Mouse (Mus musculus): Measurements from ENCODE around the gene Hsd17b12. TPM values are rescaled to one million over a fixed set of nuclear protein-coding genes. Genes with fewer than 3 reads are reported as not detected.
A peak's percentile ranks its signal among the peaks of the same experiment; 100 is the strongest.

Hsd17b12 gene
- polyA plus RNA-seq, 1 experiment from 2014 or later, result 122 TPM

DNA sequence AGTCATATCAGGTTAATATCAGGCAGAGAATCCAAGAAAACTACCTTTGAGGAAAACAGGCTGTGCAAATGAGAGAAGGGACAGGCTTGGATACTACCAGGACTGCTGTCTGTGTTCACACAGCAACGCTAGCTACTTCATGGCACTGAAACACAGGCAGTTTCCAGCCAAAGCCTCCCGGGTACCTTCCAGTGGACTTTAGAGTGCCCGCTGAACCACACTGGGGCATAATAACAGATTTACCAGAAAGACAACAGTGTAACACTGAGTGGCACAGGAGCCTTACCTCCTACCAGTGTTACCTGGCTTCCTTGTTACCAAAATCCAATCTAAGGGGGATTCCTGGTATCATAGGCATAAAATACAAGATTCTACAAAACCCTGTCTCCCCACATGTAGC, 115.3 kb downstream of the Hsd17b12 start:
- ATAC-seq (ENCODE audit: insufficient read depth, low FRiP score, low TSS enrichment), result no peak
- Histone ChIP-seq H3K9me3 (ENCODE audit: control insufficient read depth, low read length) (no peaks in the 10 kb centered on the region), H3K36me3 (ENCODE audit: control insufficient read depth, insufficient read depth, low read length) (peaks cover 6% of the 10 kb centered on the region), H3K4me1 (ENCODE audit: control insufficient read depth, insufficient read depth, low read length) (no peaks in the 10 kb centered on the region), H3K27ac (ENCODE audit: low read depth, low read length) (no peak overlapping the region), H3K4me3 (ENCODE audit: low read depth, low read length) (no peak overlapping the region), H3K27me3 (ENCODE audit: control insufficient read depth, insufficient read depth, low read length) (no peaks in the 10 kb centered on the region), H3K4me2 (ENCODE audit: low read depth) (no peak overlapping the region), H3K9ac (ENCODE audit: low read length) (no peak overlapping the region)
- DNase-seq (ENCODE audit: low spot score), result no peak
- 97% methylated on average over 3 of the region's 3 CpGs for WGBS

DNA sequence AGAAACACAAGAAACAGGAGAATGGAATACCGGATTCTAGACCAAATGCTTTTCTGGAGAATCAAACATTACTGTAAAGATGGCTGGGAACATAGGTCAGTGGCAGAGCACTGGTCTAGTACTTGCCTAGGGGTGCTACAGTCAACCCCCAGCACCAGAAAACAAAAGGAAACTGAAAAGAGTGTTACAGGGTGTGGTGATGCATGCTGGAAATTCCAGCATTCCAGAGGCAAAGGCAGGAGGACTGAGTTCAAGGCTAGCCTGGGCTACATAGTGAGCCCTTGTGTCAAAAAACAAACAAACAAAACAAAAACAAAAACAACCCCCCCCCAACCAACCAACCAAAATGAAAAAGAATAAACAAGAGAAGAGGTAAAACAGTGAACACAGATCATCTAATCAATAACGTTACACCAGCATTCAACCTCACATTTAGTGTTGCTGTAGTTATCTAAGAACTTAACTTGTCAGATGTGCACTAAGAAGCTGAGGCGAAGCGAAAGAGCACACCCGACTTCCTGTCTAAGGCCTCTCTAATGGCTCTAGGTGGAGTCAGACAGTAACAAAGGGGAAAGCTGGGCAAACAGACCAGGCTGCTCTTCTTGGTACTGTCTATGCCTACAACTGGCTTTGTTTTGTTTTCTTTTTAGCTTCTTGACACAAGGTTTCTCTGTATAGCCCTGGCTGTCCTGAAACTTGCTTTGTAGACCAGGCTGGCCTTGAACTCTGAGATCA, 117.2 kb downstream of the Hsd17b12 start:
- Histone ChIP-seq H3K27ac (ENCODE audit: low read depth, low read length) (no peak overlapping the region), H3K4me2 (ENCODE audit: low read depth) (no peak overlapping the region), H3K4me3 (ENCODE audit: low read depth, low read length) (no peak overlapping the region), H3K4me1 (ENCODE audit: control insufficient read depth, insufficient read depth, low read length) (no peaks in the 10 kb centered on the region), H3K9me3 (ENCODE audit: control insufficient read depth, low read length) (no peaks in the 10 kb centered on the region), H3K36me3 (ENCODE audit: control insufficient read depth, insufficient read depth, low read length) (peaks cover 6% of the 10 kb centered on the region), H3K9ac (ENCODE audit: low read length) (no peak overlapping the region), H3K27me3 (ENCODE audit: control insufficient read depth, insufficient read depth, low read length) (no peaks in the 10 kb centered on the region)
- 94% methylated on average over 5 of the region's 5 CpGs for WGBS
- DNase-seq (ENCODE audit: low spot score) (no peak), ATAC-seq (ENCODE audit: insufficient read depth, low FRiP score, low TSS enrichment) (no peak)

DNA sequence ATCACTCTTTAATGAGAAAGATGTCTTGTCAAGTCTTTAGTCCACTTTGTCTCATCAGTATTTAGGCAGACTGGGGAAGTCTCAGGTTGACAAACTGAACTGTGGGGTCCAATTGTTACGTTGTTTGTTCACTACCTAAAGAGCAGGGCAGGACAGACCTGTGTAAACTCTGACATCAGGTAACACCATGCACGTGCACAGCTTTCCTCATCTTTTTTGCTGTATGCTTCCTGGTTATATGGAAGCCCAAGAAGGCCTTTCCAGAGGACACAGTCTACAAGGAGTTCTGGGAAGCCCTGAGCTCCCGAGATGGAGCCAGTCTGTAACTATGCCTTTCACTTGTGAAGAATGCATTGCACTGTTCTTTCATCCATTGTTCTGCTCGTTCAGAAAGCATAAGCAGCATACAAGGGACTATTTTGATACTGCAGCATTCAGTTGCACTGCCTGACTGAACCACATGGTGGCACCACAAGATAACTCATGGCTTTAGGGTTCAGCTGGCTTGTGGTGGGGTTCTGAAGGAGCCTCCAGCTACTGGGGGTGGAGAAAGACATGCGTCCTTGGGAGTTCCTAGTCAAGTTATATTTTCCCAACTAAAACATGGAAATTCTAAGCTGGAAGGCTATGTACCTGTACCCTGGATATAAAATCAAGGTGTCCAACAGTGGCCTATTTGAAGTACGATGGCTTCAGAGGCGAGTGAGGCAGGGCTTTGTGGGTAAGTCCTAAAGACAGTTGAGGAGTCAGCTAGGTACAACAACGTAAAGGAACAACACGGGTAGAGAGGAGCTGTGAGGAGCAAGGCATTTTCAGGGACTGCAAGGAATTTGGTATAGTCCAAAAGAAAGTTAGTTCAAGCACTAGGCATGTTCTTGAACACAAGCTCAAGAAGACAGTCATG, 122.1 kb downstream of the Hsd17b12 start:
- peak; percentile 74 for DNase-seq (ENCODE audit: low spot score)
- H3K9ac ChIP-seq (ENCODE audit: low read length), result no peak overlapping the region
- ATAC-seq (ENCODE audit: insufficient read depth, low FRiP score, low TSS enrichment), result no peak
- H3K4me3 ChIP-seq (ENCODE audit: low read depth, low read length), result no peak overlapping the region
- no peak overlapping the region for H3K4me2 ChIP-seq (ENCODE audit: low read depth)
- H3K4me1 ChIP-seq (ENCODE audit: control insufficient read depth, insufficient read depth, low read length), result no peaks in the 10 kb centered on the region
- peaks cover 6% of the 10 kb centered on the region for H3K36me3 ChIP-seq (ENCODE audit: control insufficient read depth, insufficient read depth, low read length)
- H3K27me3 ChIP-seq (ENCODE audit: control insufficient read depth, insufficient read depth, low read length), result no peaks in the 10 kb centered on the region
- no peaks in the 10 kb centered on the region for H3K9me3 ChIP-seq (ENCODE audit: control insufficient read depth, low read length)
- WGBS, result 74% methylated on average over 9 of the region's 9 CpGs
- H3K27ac ChIP-seq (ENCODE audit: low read depth, low read length), result no peak overlapping the region

DNA sequence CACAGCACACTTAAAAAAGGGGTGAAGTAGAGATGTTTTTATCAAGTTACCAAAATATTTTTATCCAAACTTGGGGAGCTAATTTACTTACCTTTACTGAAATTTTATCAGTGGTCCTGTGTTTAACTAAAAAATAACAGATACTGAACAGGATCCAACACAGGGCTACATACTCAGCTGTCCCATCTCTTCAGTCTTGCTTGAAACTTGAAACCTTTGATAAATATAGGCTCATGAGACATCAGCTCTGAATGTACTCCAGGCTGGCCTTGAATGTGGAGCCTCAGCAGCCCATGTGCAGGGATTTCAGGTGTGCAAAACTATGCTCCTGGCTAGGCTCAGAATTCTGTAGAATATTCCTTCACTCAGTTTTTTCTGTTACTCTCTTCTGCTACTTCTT, 127.2 kb downstream of the Hsd17b12 start:
- no peak for ATAC-seq (ENCODE audit: insufficient read depth, low FRiP score, low TSS enrichment)
- H3K4me1 ChIP-seq (ENCODE audit: control insufficient read depth, insufficient read depth, low read length), result no peaks in the 10 kb centered on the region
- H3K9me3 ChIP-seq (ENCODE audit: control insufficient read depth, low read length), result no peaks in the 10 kb centered on the region
- H3K4me3 ChIP-seq (ENCODE audit: low read depth, low read length), result no peak overlapping the region
- no peak overlapping the region for H3K27ac ChIP-seq (ENCODE audit: low read depth, low read length)
- no peak overlapping the region for H3K4me2 ChIP-seq (ENCODE audit: low read depth)
- no peak for DNase-seq (ENCODE audit: low spot score)
- H3K36me3 ChIP-seq (ENCODE audit: control insufficient read depth, insufficient read depth, low read length), result no peaks in the 10 kb centered on the region
- H3K9ac ChIP-seq (ENCODE audit: low read length), result no peak overlapping the region
- no peaks in the 10 kb centered on the region for H3K27me3 ChIP-seq (ENCODE audit: control insufficient read depth, insufficient read depth, low read length)

DNA sequence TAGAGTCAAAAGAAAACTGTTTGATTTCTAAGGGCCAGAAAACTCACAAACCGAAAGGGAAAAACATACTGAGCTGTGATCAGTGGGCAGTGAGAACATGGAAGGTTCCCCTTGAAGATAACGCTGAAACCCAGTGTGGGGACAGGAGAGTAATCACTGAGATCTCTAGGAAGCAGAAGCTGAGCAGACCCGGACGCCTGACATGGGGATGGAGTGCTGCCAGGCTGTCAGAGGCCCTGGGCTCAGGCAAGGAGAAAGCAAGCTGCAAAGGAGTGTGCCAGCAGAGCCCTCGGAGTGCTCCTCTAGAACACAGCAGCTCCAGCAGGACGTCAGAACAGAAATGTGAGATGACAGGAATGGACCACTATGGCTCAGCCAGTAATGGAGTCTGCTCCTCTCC, 133.1 kb downstream of the Hsd17b12 start:
- no peaks in the 10 kb centered on the region for H3K36me3 ChIP-seq (ENCODE audit: control insufficient read depth, insufficient read depth, low read length)
- no peaks in the 10 kb centered on the region for H3K9me3 ChIP-seq (ENCODE audit: control insufficient read depth, low read length)
- no peak overlapping the region for H3K9ac ChIP-seq (ENCODE audit: low read length)
- H3K4me1 ChIP-seq (ENCODE audit: control insufficient read depth, insufficient read depth, low read length), result no peaks in the 10 kb centered on the region
- 54% methylated on average over 6 of the region's 6 CpGs for WGBS
- ATAC-seq (ENCODE audit: insufficient read depth, low FRiP score, low TSS enrichment) (no peak), DNase-seq (ENCODE audit: low spot score) (no peak)
- no peaks in the 10 kb centered on the region for H3K27me3 ChIP-seq (ENCODE audit: control insufficient read depth, insufficient read depth, low read length)
- H3K4me2 ChIP-seq (ENCODE audit: low read depth), result no peak overlapping the region
- H3K4me3 ChIP-seq (ENCODE audit: low read depth, low read length), result no peak overlapping the region
- H3K27ac ChIP-seq (ENCODE audit: low read depth, low read length), result no peak overlapping the region

DNA sequence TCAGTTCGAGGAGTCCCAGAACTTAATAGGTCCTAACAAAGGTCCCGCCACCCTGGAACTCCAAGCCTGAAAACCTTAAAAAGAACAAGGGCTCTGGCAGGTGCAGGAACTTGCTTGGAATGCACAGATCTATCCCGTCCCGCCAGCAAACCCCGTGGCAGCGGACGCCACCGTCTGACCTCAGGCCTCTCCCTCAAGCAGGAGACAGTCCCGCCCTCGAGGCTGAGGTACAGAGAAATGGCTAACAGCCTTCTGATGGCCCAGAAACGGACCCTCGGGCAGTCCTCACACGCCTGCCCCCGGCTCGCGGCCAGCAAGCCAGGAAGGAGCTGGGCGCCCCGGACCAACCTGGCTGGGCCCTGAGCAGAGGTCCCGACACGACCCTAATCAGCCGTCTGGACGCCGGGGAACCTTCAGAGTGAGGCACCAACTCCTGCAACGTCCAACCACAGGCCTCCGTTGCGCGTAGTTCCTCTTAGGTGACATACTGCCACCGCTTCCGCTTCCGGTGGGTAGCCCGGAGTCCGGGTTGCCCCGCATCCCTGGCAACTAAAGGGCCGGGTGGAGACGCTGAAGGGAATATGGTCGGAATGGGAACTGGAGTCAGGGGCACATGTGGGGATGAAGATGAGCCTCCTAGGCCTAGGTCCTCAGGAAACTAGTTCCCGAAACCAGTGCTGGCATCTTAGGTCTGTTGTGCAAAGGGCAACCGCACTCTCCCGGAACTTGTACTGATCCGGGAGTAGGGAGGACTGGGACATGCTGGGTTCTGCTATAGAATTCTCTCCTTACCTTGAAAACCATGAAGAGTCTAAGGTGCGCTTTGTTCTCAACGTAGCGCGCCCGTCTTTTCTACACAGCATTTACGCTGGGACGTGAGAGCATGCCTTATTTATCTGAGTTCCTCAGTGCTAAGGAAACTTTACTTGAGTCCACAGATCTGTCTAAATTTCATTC, 147.2 kb downstream of the Hsd17b12 start, which contains the start of gene Alkbh3:
TSS of gene Alkbh3 (minus strand) at position 473 of the 957 bp plus-strand sequence.
- DNase-seq (ENCODE audit: low spot score) (peak; percentile 94), ATAC-seq (ENCODE audit: insufficient read depth, low FRiP score, low TSS enrichment) (peak; percentile 98)
- no peaks in the 10 kb centered on the region for H3K9me3 ChIP-seq (ENCODE audit: control insufficient read depth, low read length)
- H3K4me3 ChIP-seq (ENCODE audit: low read depth, low read length), result peak within 1 kb of the TSS; percentile 84
- no peaks in the 10 kb centered on the region for H3K36me3 ChIP-seq (ENCODE audit: control insufficient read depth, insufficient read depth, low read length)
- H3K9ac ChIP-seq (ENCODE audit: low read length), result peak within 1 kb of the TSS; percentile 85
- H3K27ac ChIP-seq (ENCODE audit: low read depth, low read length), result no peak within 1 kb of the TSS
- H3K27me3 ChIP-seq (ENCODE audit: control insufficient read depth, insufficient read depth, low read length), result no peaks in the 10 kb centered on the region
- peak within 1 kb of the TSS; percentile 83 for H3K4me2 ChIP-seq (ENCODE audit: low read depth)
- 4% methylated on average over 47 of the region's 47 CpGs for WGBS
- peaks cover 4% of the 10 kb centered on the region; the same call in 1 of the 2 replicates for H3K4me1 ChIP-seq (ENCODE audit: control insufficient read depth, insufficient read depth, low read length)

DNA sequence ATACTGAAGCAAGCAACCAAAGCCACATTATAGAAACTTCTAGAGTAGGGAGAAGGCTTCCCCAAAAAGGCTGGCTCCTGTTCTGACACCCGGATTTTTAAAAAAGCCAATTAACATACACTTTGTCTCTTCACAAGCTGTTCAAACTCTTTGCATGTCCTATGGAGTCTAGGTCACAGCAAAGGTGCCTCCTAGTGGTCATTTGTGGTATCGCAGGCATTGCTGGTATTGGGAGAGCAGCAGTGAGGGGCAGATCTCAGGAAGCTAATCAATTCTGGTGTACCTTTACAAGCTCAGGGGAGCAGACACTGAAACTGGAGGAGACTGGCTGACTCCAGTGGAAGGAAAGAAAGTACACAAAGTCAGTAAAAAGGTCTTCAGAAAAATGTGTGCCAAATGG, 155.4 kb downstream of the Hsd17b12 start:
- Histone ChIP-seq H3K27ac (ENCODE audit: low read depth, low read length) (no peak overlapping the region), H3K9ac (ENCODE audit: low read length) (no peak overlapping the region), H3K36me3 (ENCODE audit: control insufficient read depth, insufficient read depth, low read length) (peaks cover 7% of the 10 kb centered on the region), H3K9me3 (ENCODE audit: control insufficient read depth, low read length) (no peaks in the 10 kb centered on the region), H3K4me3 (ENCODE audit: low read depth, low read length) (no peak overlapping the region), H3K27me3 (ENCODE audit: control insufficient read depth, insufficient read depth, low read length) (no peaks in the 10 kb centered on the region), H3K4me2 (ENCODE audit: low read depth) (no peak overlapping the region), H3K4me1 (ENCODE audit: control insufficient read depth, insufficient read depth, low read length) (no peaks in the 10 kb centered on the region)
- 7% methylated on average over 2 of the region's 2 CpGs for WGBS
- peak; percentile 83 for DNase-seq (ENCODE audit: low spot score)
- peak; percentile 58; the same call in 1 of the 2 replicates for ATAC-seq (ENCODE audit: insufficient read depth, low FRiP score, low TSS enrichment)

DNA sequence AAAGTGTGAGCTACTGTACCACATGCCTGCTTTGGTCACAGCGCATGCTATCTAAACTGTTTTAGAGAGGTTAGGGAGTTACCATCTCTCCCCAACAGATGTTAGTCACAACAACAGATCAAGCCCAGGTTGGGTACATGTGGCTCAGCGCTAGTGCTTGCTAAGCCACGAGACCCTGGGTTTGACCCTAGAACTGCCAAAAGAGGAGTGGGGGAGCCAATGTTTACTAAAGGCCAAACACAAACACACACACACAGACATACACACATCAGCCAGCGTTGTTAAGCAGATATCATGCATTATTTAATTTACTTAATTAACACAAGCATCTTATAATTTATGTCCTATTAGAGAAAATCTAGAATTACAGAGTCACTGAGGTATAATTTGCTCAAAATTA, 155.8 kb downstream of the Hsd17b12 start:
- H3K4me2 ChIP-seq (ENCODE audit: low read depth), result no peak overlapping the region
- no peaks in the 10 kb centered on the region for H3K27me3 ChIP-seq (ENCODE audit: control insufficient read depth, insufficient read depth, low read length)
- DNase-seq (ENCODE audit: low spot score) (no peak), ATAC-seq (ENCODE audit: insufficient read depth, low FRiP score, low TSS enrichment) (no peak)
- H3K9me3 ChIP-seq (ENCODE audit: control insufficient read depth, low read length), result no peaks in the 10 kb centered on the region
- peaks cover 7% of the 10 kb centered on the region for H3K36me3 ChIP-seq (ENCODE audit: control insufficient read depth, insufficient read depth, low read length)
- H3K27ac ChIP-seq (ENCODE audit: low read depth, low read length), result no peak overlapping the region
- WGBS, result 90% methylated on average over 4 of the region's 4 CpGs
- no peak overlapping the region for H3K9ac ChIP-seq (ENCODE audit: low read length)
- no peak overlapping the region for H3K4me3 ChIP-seq (ENCODE audit: low read depth, low read length)
- H3K4me1 ChIP-seq (ENCODE audit: control insufficient read depth, insufficient read depth, low read length), result no peaks in the 10 kb centered on the region

Data from neural tube, embryonic 11.5 days (tissue).